Mouse (Mus musculus): ENCODE results near the gene Gmpr.

DNA sequence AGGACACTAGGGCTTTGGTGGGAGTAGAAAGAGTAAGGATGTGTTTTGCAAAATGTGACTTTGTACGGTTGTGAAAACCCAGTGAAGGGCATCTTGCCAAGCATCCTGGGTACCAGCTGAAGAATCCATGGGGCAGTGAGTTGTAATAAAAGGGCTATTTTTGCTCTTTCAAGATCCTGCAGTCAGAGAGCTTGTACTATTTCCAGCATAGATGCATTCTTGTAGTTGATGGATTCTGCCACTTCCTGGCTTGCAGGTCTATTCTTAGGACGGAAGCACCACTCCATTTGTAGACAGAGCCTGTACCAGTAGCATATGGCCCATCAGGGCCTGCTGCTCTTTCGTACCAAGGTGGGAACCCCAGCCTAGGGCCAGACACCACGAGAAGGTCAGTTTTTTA is 21.5 kb downstream of the Gmpr start:
- TF ChIP-seq CTCF (IDR thresholded peaks at IDR 0.05), result no peak
- no peak for TF ChIP-seq EP300 (IDR thresholded peaks at IDR 0.05)

Measured in lung, postnatal 0 days (tissue).